Comparison of ENCODE assay signal across 17 mouse cellular contexts in genomic region chr9:102991134-102991406, GRCm38 (mm10). TPM values are rescaled to one million over a fixed set of nuclear protein-coding genes. Genes with fewer than 3 reads are reported as not detected.
DNase-seq lines count a peak whose midpoint lies in the region; ATAC-seq and TF ChIP-seq lines count a peak whose summit lies in the region.
"Had no signal": no experiment of that assay in that cellular context is flagged by ENCODE, and none has a peak within 500 bp of the region (broad histone marks: within the 10 kb centered on the region; RNA-seq: fewer than 3 reads in every experiment).

No protein-coding gene starts in this region.

- TF ChIP-seq CTCF in forebrain, postnatal 0 days (IDR thresholded peaks at IDR 0.05; ENCODE audit: low read depth), result no peak
- TF ChIP-seq CTCF in hindbrain, postnatal 0 days (IDR thresholded peaks at IDR 0.05; ENCODE audit: low read depth), result no peak

- no peaks in the 10 kb centered on the region for H3K9me3 ChIP-seq in forebrain, postnatal 0 days (ENCODE audit: low read length)
- H3K9me3 ChIP-seq in forebrain, embryonic 11.5 days (ENCODE audit: control insufficient read depth, low read length), result no peaks in the 10 kb centered on the region
- no peaks in the 10 kb centered on the region for H3K9me3 ChIP-seq in hindbrain, embryonic 13.5 days
- no peaks in the 10 kb centered on the region for H3K9me3 ChIP-seq in hindbrain, postnatal 0 days (ENCODE audit: low read length)
- H3K9me3 ChIP-seq in midbrain, embryonic 15.5 days, result no peaks in the 10 kb centered on the region
- H3K9me3 ChIP-seq: forebrain, embryonic 12.5 days; kidney, embryonic 15.5 days; limb, embryonic 13.5 days; liver, embryonic 12.5 days had no signal

- H3K9ac ChIP-seq in forebrain, postnatal 0 days, result no peak overlapping the region
- H3K9ac ChIP-seq in forebrain, embryonic 11.5 days (ENCODE audit: low read length), result no peak overlapping the region
- H3K9ac ChIP-seq in hindbrain, embryonic 13.5 days, result no peak overlapping the region
- H3K9ac ChIP-seq in hindbrain, postnatal 0 days (replicated peaks; ENCODE audit: low read length), result no peak overlapping the region
- no peak overlapping the region for H3K9ac ChIP-seq in midbrain, embryonic 15.5 days
- H3K9ac ChIP-seq: forebrain, embryonic 12.5 days; kidney, embryonic 15.5 days; limb, embryonic 13.5 days; liver, embryonic 12.5 days had no signal

- H3K27ac ChIP-seq in forebrain, postnatal 0 days (ENCODE audit: low read depth, low read length), result 0 out of 2 replicates have a peak overlapping the region, but pooled peaks have one; percentile 29
- H3K27ac ChIP-seq in forebrain, embryonic 11.5 days (ENCODE audit: low read depth, low read length), result no peak overlapping the region
- peak overlapping the region; percentile 52; the same call in 1 of the 2 replicates for H3K27ac ChIP-seq in hindbrain, embryonic 13.5 days
- H3K27ac ChIP-seq in hindbrain, postnatal 0 days, result peak overlapping the region; percentile 60
- peak overlapping the region; percentile 73 for H3K27ac ChIP-seq in midbrain, embryonic 15.5 days
- H3K27ac ChIP-seq: kidney, embryonic 15.5 days; limb, embryonic 13.5 days; liver, embryonic 12.5 days had no signal

- H3K27me3 ChIP-seq in forebrain, postnatal 0 days (ENCODE audit: insufficient read depth, low read length), result no peaks in the 10 kb centered on the region
- H3K27me3 ChIP-seq in forebrain, embryonic 11.5 days (ENCODE audit: control insufficient read depth, insufficient read depth, low read length), result no peaks in the 10 kb centered on the region
- H3K27me3 ChIP-seq in hindbrain, embryonic 13.5 days, result no peaks in the 10 kb centered on the region
- no peaks in the 10 kb centered on the region for H3K27me3 ChIP-seq in hindbrain, postnatal 0 days (ENCODE audit: insufficient read depth, low read length)
- H3K27me3 ChIP-seq in midbrain, embryonic 15.5 days (replicated peaks), result no peaks in the 10 kb centered on the region
- H3K27me3 ChIP-seq: forebrain, embryonic 12.5 days; limb, embryonic 13.5 days; liver, embryonic 12.5 days had no signal

- peaks cover 11% of the 10 kb centered on the region; the same call in 1 of the 2 replicates for H3K4me1 ChIP-seq in forebrain, postnatal 0 days (ENCODE audit: insufficient read depth)
- H3K4me1 ChIP-seq in forebrain, embryonic 11.5 days (replicated peaks; ENCODE audit: control insufficient read depth, insufficient read depth, low read length), result no peaks in the 10 kb centered on the region
- H3K4me1 ChIP-seq in hindbrain, embryonic 13.5 days (replicated peaks), result peaks cover 29% of the 10 kb centered on the region
- no peaks in the 10 kb centered on the region; the same call in none of the 2 replicates for H3K4me1 ChIP-seq in hindbrain, postnatal 0 days (ENCODE audit: insufficient read depth, low read length)
- H3K4me1 ChIP-seq in midbrain, embryonic 15.5 days, result peaks cover 26% of the 10 kb centered on the region
- H3K4me1 ChIP-seq: liver, embryonic 12.5 days had no signal

- no peak overlapping the region for H3K4me3 ChIP-seq in forebrain, postnatal 0 days (ENCODE audit: low read depth, low read length)
- no peak overlapping the region for H3K4me3 ChIP-seq in forebrain, embryonic 11.5 days (ENCODE audit: low read depth, low read length)
- no peak overlapping the region for H3K4me3 ChIP-seq in hindbrain, embryonic 13.5 days
- H3K4me3 ChIP-seq in hindbrain, postnatal 0 days (ENCODE audit: low read length), result no peak overlapping the region
- H3K4me3 ChIP-seq in midbrain, embryonic 15.5 days, result no peak overlapping the region
- H3K4me3 ChIP-seq: forebrain, embryonic 12.5 days; kidney, embryonic 15.5 days; limb, embryonic 13.5 days; liver, embryonic 12.5 days had no signal

- no peak overlapping the region for H3K4me2 ChIP-seq in forebrain, postnatal 0 days (ENCODE audit: low read depth)
- H3K4me2 ChIP-seq in forebrain, embryonic 11.5 days (ENCODE audit: low read depth, low read length, severe bottlenecking), result no peak overlapping the region
- no peak overlapping the region for H3K4me2 ChIP-seq in hindbrain, embryonic 13.5 days
- H3K4me2 ChIP-seq in hindbrain, postnatal 0 days (ENCODE audit: low read depth, low read length), result no peak overlapping the region
- H3K4me2 ChIP-seq in midbrain, embryonic 15.5 days, result no peak overlapping the region
- H3K4me2 ChIP-seq: forebrain, embryonic 12.5 days; kidney, embryonic 15.5 days; limb, embryonic 13.5 days; liver, embryonic 12.5 days had no signal

- 60% methylated on average over 4 of the region's 4 CpGs for WGBS in forebrain, postnatal 0 days
- WGBS in forebrain, embryonic 11.5 days, result 82% methylated on average over 4 of the region's 4 CpGs
- 79% methylated on average over 4 of the region's 4 CpGs for WGBS in hindbrain, embryonic 13.5 days
- 60% methylated on average over 4 of the region's 4 CpGs for WGBS in hindbrain, postnatal 0 days
- WGBS in midbrain, embryonic 15.5 days, result 67% methylated on average over 4 of the region's 4 CpGs

- ATAC-seq in forebrain, postnatal 0 days, result peak; percentile 66
- no peak for ATAC-seq in forebrain, embryonic 11.5 days (replicated peaks; ENCODE audit: low FRiP score)
- ATAC-seq in hindbrain, embryonic 13.5 days (ENCODE audit: low FRiP score), result no peak
- ATAC-seq in hindbrain, postnatal 0 days, result no peak
- no peak for ATAC-seq in midbrain, embryonic 15.5 days (replicated peaks)
- ATAC-seq: intestine, postnatal 0 days; liver, embryonic 12.5 days had no signal

- no peaks in the 10 kb centered on the region for H3K36me3 ChIP-seq in forebrain, postnatal 0 days (ENCODE audit: insufficient read depth)
- H3K36me3 ChIP-seq in forebrain, embryonic 11.5 days (ENCODE audit: control insufficient read depth, insufficient read depth, low read length), result no peaks in the 10 kb centered on the region
- H3K36me3 ChIP-seq in hindbrain, embryonic 13.5 days, result no peaks in the 10 kb centered on the region
- H3K36me3 ChIP-seq in hindbrain, postnatal 0 days (ENCODE audit: insufficient read depth, low read length), result no peaks in the 10 kb centered on the region
- no peaks in the 10 kb centered on the region for H3K36me3 ChIP-seq in midbrain, embryonic 15.5 days (replicated peaks)
- H3K36me3 ChIP-seq: forebrain, embryonic 12.5 days; kidney, embryonic 15.5 days; limb, embryonic 13.5 days; liver, embryonic 12.5 days had no signal

- DNase-seq in forebrain, postnatal 0 days, result peak; percentile 33
- DNase-seq in forebrain, embryonic 11.5 days (ENCODE audit: low spot score), result no peak
- no peak for DNase-seq in hindbrain, postnatal 0 days (ENCODE audit: low spot score)
- no peak for DNase-seq in frontal cortex, adult 2 months (ENCODE audit: extremely low spot score in 1 of 2, low spot score in 1 of 2)
- no peak for DNase-seq in cerebellum, postnatal 14 days
- DNase-seq: adrenal gland, postnatal 25 days; cerebellum, adult 8-10 months; kidney, postnatal 36 days; lung, adult 18-20 months; right cerebral cortex, postnatal 25 days had no signal

RNA-seq across cellular contexts. Expression of gene Slco2a1, which starts 2.6 kb away (rescaled TPM):
- 3.2 and 6.6 TPM in 2 replicates for total RNA-seq in forebrain, postnatal 0 days (2014; rRNA removed)
- polyA plus RNA-seq in forebrain, postnatal 0 days (2015; fragmentation: Nextera tagmentation; extraction: Ambion mirVana), result 4.2 and 4.6 TPM in 2 replicates
- 0.36 and 0.55 TPM in 2 replicates for polyA plus RNA-seq in forebrain, embryonic 11.5 days (2014; fragmentation: Nextera tagmentation; extraction: Ambion mirVana)
- polyA plus RNA-seq in hindbrain, embryonic 13.5 days (2015; fragmentation: Nextera tagmentation; extraction: Ambion mirVana), result 1.1 and 1.2 TPM in 2 replicates
- 6.3 and 6.4 TPM in 2 replicates for total RNA-seq in hindbrain, postnatal 0 days (2014; rRNA removed)
- 3.9 and 4.8 TPM in 2 replicates for polyA plus RNA-seq in hindbrain, postnatal 0 days (2015; fragmentation: Nextera tagmentation; extraction: Ambion mirVana)
- 3.0 and 3.5 TPM in 2 replicates for polyA plus RNA-seq in midbrain, embryonic 15.5 days (2015; fragmentation: Nextera tagmentation; extraction: Ambion mirVana)
- polyA plus RNA-seq in frontal cortex, adult 2 months (2012; rRNA removed), result 0.52 and 0.76 TPM in 2 replicates
